Mouse (Mus musculus): ENCODE results near the gene Sun3.

Gene Sun3

DNA sequence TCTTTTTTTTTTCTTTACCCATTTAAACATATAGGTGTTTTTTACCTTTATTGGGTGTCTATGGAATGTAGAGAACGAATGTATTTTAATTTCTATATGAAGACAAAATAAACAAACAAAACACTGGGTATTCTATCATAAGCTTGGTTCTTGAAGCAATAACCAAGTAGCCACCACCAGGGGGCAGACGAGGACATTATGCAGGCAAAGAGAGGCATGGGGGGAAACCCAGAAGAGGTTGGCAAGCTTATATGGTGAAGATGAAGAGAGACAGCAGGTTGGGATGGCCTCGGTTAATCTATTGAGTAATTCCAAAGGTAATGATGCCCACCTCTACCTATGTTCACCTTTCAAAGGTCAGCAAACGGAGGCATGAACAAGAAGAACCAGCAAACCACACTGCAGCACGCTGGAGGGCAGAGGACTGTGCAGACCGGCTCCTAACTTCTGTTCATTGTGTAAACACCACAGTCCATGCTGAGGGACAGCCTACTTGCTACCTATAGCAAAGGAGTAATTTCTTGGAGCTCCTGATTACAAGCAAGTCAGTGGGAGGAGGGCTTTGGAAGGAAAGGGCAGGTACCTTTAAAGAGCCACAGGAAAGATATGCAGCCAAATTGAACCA lies 65.4 kb downstream of the Sun3 start:
- DNase-seq (ENCODE audit: low spot score in 2 of 2): peak; percentile 32 to 79

DNA sequence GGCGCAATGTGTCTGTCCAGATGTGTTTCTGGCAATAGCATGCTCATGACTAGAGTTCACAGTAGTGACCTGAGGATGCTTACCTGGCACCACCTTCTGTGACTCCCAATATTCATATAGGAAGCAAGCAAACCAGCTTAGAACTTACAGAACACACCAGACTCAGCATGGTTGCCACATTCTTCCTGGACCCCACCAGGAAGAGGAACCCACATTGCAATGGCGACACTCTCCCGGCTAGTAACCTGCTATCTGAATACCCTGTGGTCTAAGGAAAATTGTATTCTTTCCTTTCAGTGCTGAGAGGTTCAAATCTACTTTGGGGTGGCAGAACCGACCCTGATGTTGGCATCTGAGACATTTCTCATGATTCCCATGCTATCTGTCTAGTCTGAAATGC lies 70.6 kb downstream of the Sun3 start:
- DNase-seq (ENCODE audit: low spot score in 2 of 2): no peak

GRCm38 (mm10) chr11:8973166-8973565 lies 75.6 kb downstream of the Sun3 start, which contains the start of gene Pkd1l1:
TSS of gene Pkd1l1 (minus strand) at chr11:8973266.
- DNase-seq (ENCODE audit: low spot score in 2 of 2): no peak

DNA sequence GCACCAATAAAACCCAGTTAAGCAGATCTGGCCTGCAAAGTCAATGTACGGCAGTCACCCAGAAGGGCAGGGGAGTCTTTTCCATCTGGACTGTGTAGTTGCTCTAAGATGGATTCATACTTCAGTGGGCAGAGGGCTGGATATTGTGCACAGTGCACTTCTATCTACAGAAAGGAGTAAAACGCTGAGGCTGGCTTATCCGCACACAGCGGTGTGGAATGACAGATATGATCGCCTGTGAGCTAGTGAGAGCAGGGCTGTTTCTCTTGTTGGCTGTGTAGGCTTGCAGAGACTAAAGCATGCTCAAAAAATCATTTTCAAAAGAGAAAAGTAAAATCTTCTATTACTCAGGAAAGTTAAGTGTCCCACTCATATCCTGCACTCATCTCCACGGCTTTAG lies 76.7 kb downstream of the Sun3 start:
- DNase-seq (ENCODE audit: low spot score in 2 of 2): no peak

DNA sequence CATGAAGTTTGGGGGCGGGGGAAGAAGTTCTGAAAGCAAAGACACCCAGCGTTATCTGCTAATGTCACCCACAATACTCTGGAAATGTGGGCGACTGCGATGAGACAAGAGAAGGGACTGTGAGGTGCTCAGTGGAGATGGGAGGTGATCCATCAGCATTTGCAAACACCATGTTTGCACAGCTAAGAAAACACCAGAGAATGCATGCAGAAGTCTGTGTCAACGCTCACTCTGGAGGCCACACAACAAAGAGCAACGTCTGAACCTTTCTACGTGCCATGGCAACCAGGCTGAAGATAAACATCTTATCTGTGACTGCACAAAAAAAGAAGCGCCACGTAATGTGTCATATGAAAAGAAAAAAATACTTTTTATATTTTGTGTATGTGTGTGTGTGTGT lies 78.3 kb downstream of the Sun3 start:
- no peak for DNase-seq (ENCODE audit: low spot score in 2 of 2)

- no peak for DNase-seq (ENCODE audit: low spot score in 2 of 2)
These were observed 80.7 kb downstream of the Sun3 start for GRCm38 (mm10) chr11:8968094-8968493.
